Mouse (Mus musculus) liver, embryonic 16.5 days (tissue): ENCODE measurements around the gene Padi3. TPM values are rescaled to one million over a fixed set of nuclear protein-coding genes. Genes with fewer than 3 reads are reported as not detected.

Experiments used
- ATAC-seq: fragments of 200-750 bp; cut with Nextera tagmentation; 2 replicates; pipeline ENCODE4 v1.8.0; 2017; ENCODE audit warnings: low read depth, mild to moderate bottlenecking, moderate number of reproducible peaks, moderate library complexity
- H3K27ac ChIP-seq: fragments of 300-500 bp; sonication (generic); 2 replicates; pipeline ENCODE4 v1.5.1; 2014; ENCODE audit warnings: mild to moderate bottlenecking, low read length
- H3K27me3 ChIP-seq: fragments of 300-500 bp; sonication (generic); 2 replicates; pipeline ENCODE4 v1.6.1; 2014; ENCODE audit warnings: low read depth, low read length, mixed read lengths; ENCODE audit not compliant: control insufficient read depth, insufficient read depth
- H3K36me3 ChIP-seq: fragments of 300-500 bp; sonication (generic); 2 replicates; pipeline ENCODE4 v1.6.1; 2014; ENCODE audit warnings: mild to moderate bottlenecking; ENCODE audit not compliant: control insufficient read depth, insufficient read depth
- H3K4me1 ChIP-seq: fragments of 300-500 bp; sonication (generic); 2 replicates; pipeline ENCODE4 v1.6.1; 2014; ENCODE audit warnings: low read depth, low read length, mixed read lengths; ENCODE audit not compliant: control insufficient read depth
- H3K4me2 ChIP-seq: fragments of 300-500 bp; sonication (generic); 2 replicates; pipeline ENCODE4 v1.6.1; 2014; ENCODE audit warnings: low read depth, low read length, mixed read lengths
- H3K4me3 ChIP-seq: fragments of 300-500 bp; sonication (generic); 2 replicates; pipeline ENCODE4 v1.5.1; 2014; ENCODE audit warnings: low read depth, mild to moderate bottlenecking, low read length
- H3K9ac ChIP-seq: fragments of 300-500 bp; sonication (generic); 2 replicates; pipeline ENCODE4 v1.6.1; 2014; ENCODE audit warnings: low read depth, low read length
- H3K9me3 ChIP-seq: fragments of 300-500 bp; sonication (generic); replicated peaks from 2 replicates; pipeline ENCODE4 v1.6.1; 2016; ENCODE audit warnings: low read length; ENCODE audit not compliant: control insufficient read depth
- WGBS: fragments of 180-500 bp; shearing (Covaris S2); extraction: QIAGEN DNeasy Blood & Tissue Kit; methylation state at CpG from one replicate; pipeline ENCODE4 v1.1.7; 2014; ENCODE audit not compliant: insufficient replicate concordance; 5-methylcytosine and 5-hydroxymethylcytosine counted together
- polyA plus RNA-seq: library from polyadenylated mRNA; unstranded; fragments of >200 nt; fragmentation: Nextera tagmentation; extraction: Ambion mirVana; gene quantifications from 2 replicates; pipeline ENCODE4 v1.2.1, GENCODE M21; 2015

Padi3 gene
- polyA plus RNA-seq, 1 experiment from 2014 or later, result 0.11 TPM

DNA sequence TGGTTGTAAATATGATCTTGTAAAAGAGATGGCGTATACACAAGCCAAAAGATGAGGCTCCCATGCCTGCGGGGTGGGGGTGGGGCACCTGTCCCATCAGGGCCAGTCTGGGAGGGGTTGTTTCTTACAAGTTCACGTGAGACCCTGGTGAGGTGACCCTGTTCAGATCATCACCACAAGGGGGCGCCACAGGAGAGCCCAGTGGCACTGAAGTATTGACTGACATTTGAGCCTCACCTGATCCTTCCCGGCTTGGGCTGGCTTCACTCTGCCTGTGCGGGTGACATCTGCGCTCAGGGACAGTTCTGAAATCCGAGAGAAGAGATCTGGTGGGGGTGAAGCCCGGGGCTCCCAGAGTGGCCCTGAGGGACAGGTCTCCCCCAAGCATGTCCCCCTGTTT is 47.3 kb downstream of the Padi3 start:
- no peak overlapping the region for H3K27ac ChIP-seq
- no peak overlapping the region for H3K4me3 ChIP-seq
- H3K9ac ChIP-seq, result no peak overlapping the region
- H3K9me3 ChIP-seq, result no peaks in the 10 kb centered on the region
- H3K36me3 ChIP-seq, result no peaks in the 10 kb centered on the region
- no peaks in the 10 kb centered on the region for H3K4me1 ChIP-seq
- WGBS, result 15% methylated on average over 9 of the region's 9 CpGs
- ATAC-seq, result no peak
- no peak overlapping the region for H3K4me2 ChIP-seq
- no peaks in the 10 kb centered on the region for H3K27me3 ChIP-seq

DNA sequence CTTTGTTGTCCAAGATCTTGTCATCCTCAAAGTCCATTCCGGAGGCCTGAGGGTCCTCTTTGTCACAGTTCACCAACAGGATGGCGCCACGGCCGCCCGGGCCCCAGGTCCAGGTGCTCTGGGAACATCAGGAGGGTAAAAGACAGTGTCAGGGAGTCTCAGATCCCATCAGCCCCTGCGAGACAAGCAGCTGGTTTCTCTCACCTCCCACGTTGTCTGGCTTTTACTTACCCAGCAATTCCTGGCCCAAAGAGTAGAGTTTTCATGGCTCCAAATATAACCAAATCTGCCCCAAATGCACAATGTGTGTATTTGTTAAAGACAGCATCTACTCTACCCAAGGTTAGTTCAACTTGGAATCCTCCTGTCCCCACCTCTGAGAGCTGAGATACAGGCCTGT is 48.8 kb downstream of the Padi3 start:
- H3K27ac ChIP-seq, result no peak overlapping the region
- H3K9ac ChIP-seq, result no peak overlapping the region
- no peaks in the 10 kb centered on the region for H3K27me3 ChIP-seq
- ATAC-seq, result no peak
- H3K4me2 ChIP-seq, result no peak overlapping the region
- H3K9me3 ChIP-seq, result no peaks in the 10 kb centered on the region
- WGBS, result 68% methylated on average over 7 of the region's 7 CpGs
- no peaks in the 10 kb centered on the region for H3K4me1 ChIP-seq
- no peak overlapping the region for H3K4me3 ChIP-seq
- H3K36me3 ChIP-seq, result no peaks in the 10 kb centered on the region

DNA sequence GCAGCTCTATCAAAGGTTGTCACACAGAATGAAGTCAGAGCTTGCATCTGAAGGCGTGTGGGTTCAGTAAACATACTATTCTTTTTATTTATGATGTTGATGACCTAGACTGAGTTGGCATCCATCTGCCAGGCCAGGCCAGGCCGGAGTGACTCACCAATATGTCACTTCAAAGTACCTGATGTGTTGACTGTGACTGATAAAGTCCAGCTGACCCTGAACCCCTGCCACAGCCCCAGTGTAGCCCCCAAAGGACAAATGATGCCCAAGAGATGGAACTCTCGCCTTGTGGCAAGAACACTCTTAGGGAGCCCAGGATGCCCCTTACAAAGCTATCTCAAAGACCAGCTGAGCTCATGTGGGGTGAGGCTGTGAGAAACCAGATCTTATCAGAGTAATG is 54.6 kb downstream of the Padi3 start:
- H3K36me3 ChIP-seq, result no peaks in the 10 kb centered on the region
- H3K4me2 ChIP-seq, result no peak overlapping the region
- H3K4me3 ChIP-seq, result no peak overlapping the region
- H3K27ac ChIP-seq, result no peak overlapping the region
- no peaks in the 10 kb centered on the region for H3K27me3 ChIP-seq
- no peak overlapping the region for H3K9ac ChIP-seq
- no peaks in the 10 kb centered on the region for H3K4me1 ChIP-seq
- ATAC-seq, result no peak
- no peaks in the 10 kb centered on the region for H3K9me3 ChIP-seq
- WGBS, result 52% methylated on average over 3 of the region's 3 CpGs

DNA sequence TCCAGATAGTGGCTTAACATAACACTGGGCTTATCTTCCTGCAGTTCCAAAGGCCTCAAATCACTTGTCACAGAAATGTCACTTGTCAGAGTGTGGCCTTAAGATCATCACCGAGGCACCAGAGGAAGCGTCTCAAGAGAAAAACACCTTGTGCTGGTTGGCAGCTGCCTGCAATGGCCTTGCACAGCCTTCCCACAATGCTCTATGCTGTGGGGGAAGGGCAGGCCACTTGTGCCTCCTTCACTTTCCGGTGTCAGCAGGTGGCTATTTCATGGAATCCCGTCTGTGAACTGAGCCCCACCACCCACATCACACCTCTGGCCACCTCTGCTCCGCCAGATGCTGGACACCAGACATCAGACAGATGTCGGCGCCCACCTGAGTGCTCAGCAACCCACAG is 57.1 kb downstream of the Padi3 start:
- WGBS, result 46% methylated on average over 7 of the region's 7 CpGs
- Histone ChIP-seq H3K9ac (no peak overlapping the region), H3K4me1 (no peaks in the 10 kb centered on the region), H3K27me3 (no peaks in the 10 kb centered on the region), H3K4me3 (no peak overlapping the region), H3K4me2 (no peak overlapping the region), H3K9me3 (no peaks in the 10 kb centered on the region), H3K36me3 (no peaks in the 10 kb centered on the region), H3K27ac (no peak overlapping the region)
- no peak for ATAC-seq

DNA sequence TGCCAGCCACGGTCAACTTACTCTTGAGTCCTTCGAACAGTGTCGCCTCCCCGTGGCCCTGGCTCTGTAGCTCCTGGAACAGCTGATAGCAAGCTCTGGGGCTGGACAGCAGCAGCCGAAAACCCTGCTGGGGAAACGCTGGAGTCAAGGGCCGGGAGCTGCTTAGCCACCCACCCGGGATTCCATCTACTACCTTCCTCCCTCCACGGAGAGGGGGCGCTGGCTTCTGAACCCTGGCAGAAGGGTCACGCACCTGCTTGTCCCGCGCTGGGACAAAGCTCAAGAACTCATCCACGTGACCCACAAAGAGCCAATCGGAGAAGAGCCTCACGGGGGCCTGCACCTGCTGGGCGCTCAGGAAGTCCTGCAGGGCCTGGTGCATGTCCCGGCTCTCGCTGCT is 60.1 kb downstream of the Padi3 start:
- Histone ChIP-seq H3K27ac (no peak overlapping the region), H3K9me3 (no peaks in the 10 kb centered on the region), H3K4me1 (no peaks in the 10 kb centered on the region), H3K27me3 (no peaks in the 10 kb centered on the region), H3K4me3 (0 out of 2 replicates have a peak overlapping the region, but pooled peaks have one; percentile 1), H3K4me2 (peak overlapping the region; percentile 37), H3K9ac (no peak overlapping the region), H3K36me3 (no peaks in the 10 kb centered on the region)
- 9% methylated on average over 19 of the region's 19 CpGs for WGBS
- 0 out of 2 replicates have a peak, but pooled peaks have one; percentile 45 for ATAC-seq

DNA sequence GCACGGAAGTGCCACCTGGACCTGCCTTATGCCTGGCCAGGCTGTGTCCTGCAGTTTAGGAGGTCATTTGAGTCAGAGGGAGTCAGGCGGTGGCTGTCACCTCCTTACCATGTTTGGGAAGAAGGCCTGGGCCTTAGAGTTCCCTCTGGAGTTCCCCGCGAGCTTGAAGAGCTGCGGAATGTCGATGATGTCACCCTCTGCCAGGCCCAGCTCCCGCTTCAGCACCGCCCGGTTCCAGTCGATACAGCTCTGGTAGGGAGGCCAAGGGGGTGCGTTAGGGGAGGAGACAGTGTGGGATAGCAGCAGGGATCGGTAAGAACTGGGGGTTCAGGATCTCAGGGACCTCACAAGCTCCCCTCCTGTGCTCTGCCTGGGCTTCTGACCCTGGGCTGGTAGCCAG is 62.5 kb downstream of the Padi3 start:
- Histone ChIP-seq H3K4me2 (no peak overlapping the region), H3K9ac (no peak overlapping the region), H3K4me3 (no peak overlapping the region), H3K9me3 (no peaks in the 10 kb centered on the region), H3K4me1 (no peaks in the 10 kb centered on the region), H3K27ac (no peak overlapping the region), H3K36me3 (no peaks in the 10 kb centered on the region), H3K27me3 (no peaks in the 10 kb centered on the region)
- 37% methylated on average over 12 of the region's 12 CpGs for WGBS
- ATAC-seq, result no peak

DNA sequence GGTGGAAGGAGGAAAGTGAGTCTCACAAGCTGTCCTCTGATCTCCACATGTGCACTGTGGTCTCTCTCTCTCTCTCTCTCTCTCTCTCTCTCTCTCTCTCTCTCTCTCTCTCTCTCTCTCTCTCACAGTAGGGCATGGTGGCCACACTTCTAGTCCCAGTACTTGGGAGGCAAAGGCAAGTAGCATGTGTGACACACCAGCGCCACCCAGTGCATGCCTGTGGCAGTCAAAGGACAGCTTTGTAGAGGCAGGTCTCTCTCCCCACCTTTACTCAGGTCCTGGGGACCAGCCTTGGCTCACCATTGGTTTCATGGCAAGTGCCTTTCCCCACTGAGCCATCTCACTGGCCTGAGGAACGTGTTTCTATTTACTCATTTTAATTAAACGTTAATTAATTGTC is 65.8 kb downstream of the Padi3 start:
- H3K4me3 ChIP-seq, result no peak overlapping the region
- 8% methylated on average over 3 of the region's 3 CpGs for WGBS
- H3K36me3 ChIP-seq, result no peaks in the 10 kb centered on the region
- no peak overlapping the region for H3K27ac ChIP-seq
- H3K4me1 ChIP-seq, result no peaks in the 10 kb centered on the region
- no peak for ATAC-seq
- no peaks in the 10 kb centered on the region for H3K27me3 ChIP-seq
- no peak overlapping the region for H3K4me2 ChIP-seq
- H3K9ac ChIP-seq, result no peak overlapping the region
- no peaks in the 10 kb centered on the region for H3K9me3 ChIP-seq

DNA sequence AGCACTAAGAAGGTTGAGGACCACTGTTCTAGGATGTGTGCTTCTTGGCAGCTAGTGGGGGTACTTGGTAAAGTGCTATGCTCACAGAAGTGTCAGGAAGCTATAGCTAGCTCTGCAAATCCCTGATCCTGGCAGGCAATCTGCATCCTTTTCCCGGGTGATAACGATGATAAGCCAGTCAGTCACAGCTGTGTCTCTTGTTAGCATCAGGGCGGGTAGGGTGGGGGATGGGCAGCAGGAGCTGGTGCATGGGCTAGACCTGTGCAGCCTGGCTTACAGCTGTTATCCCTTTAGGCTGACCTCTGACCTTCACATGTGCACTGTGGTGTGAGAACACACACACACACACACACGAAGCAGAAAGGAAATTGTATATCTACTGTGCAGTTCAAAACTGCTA is 67.4 kb downstream of the Padi3 start:
- no peak for ATAC-seq
- Histone ChIP-seq H3K9ac (no peak overlapping the region), H3K27ac (no peak overlapping the region), H3K4me3 (no peak overlapping the region), H3K36me3 (no peaks in the 10 kb centered on the region), H3K9me3 (no peaks in the 10 kb centered on the region), H3K4me2 (no peak overlapping the region), H3K4me1 (no peaks in the 10 kb centered on the region), H3K27me3 (no peaks in the 10 kb centered on the region)
- WGBS, result 41% methylated on average over 4 of the region's 4 CpGs

DNA sequence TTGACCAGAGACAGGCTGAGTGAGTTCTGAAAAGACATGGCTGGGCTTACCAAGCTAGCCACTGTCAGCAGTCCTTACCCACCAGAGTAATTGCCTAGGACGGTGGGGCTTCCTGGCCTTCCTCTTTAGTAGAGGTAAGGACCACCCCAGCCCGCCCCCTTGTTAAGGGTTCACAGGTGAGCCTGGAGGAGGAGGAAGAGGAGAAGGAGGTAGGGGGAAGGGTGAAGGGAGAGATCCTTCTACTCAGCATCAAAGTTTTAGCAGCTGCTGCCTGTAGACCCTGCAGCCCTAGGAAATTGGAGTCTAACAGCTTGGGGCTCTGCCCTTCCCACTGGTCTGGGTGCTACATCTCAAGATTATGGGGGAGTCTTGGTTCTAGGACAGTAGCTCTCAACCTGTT is 67.9 kb downstream of the Padi3 start, which contains the start of gene Padi6:
TSS of gene Padi6 (minus strand) at position 101 of the 400 bp plus-strand sequence.
- no peak for ATAC-seq
- WGBS, result 57% methylated on average over 2 of the region's 2 CpGs
- no peak within 1 kb of the TSS for H3K27ac ChIP-seq
- no peaks in the 10 kb centered on the region for H3K9me3 ChIP-seq
- H3K4me2 ChIP-seq, result no peak within 1 kb of the TSS
- H3K4me1 ChIP-seq, result no peaks in the 10 kb centered on the region
- H3K9ac ChIP-seq, result no peak within 1 kb of the TSS
- H3K27me3 ChIP-seq, result no peaks in the 10 kb centered on the region
- no peaks in the 10 kb centered on the region for H3K36me3 ChIP-seq
- H3K4me3 ChIP-seq, result no peak within 1 kb of the TSS
